Mouse (Mus musculus) natural killer cell, adult 2 months (primary cell): ENCODE data around the gene Apex1.
"Not testable (repeated sequence)": the region's sequence is repeated elsewhere in the genome, so short reads cannot be mapped to it uniquely, and the experiment has no call there.

Experiments
- DNase-seq, 2 experiments: peaks; one replicate each; pipeline ENCODE4 v3.0.0; 2022; ENCODE audit warnings: low spot score in 2 of 2

Gene Apex1

DNA sequence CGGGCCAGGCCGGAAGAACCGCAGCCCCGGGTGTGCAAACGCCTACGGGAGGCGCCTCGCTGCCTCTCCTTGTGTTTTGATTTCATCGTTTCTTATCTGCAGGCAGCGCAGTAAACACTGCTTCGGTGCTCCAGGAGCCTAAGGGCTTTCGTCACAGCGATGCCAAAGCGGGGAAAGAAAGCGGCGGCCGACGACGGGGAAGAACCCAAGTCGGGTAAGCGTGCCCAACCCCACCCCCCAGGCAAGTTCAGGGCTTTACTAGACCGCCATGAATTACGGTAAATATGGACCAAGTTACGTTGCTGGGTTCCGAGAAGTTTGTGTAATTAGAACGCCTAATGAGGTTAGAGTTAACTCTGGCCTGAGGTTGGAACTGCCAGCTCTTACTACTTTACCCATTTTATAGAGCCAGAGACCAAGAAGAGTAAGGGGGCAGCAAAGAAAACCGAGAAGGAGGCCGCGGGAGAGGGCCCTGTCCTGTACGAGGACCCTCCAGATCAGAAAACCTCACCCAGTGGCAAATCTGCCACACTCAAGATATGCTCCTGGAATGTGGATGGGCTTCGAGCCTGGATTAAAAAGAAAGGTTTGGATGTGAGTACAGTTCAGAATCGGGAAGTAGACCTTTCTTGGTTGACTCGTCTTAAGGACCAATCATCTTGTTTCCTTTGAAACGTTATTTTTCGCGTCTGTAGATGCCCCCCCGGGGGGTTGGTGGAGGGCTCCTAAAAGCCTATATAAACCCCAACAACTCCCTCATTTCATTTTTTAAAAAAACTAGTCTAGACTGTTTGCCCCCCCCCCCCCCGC lies 548 bp downstream of the Apex1 start:
- peak in 1 of 2 experiments; percentile 7 for DNase-seq

DNA sequence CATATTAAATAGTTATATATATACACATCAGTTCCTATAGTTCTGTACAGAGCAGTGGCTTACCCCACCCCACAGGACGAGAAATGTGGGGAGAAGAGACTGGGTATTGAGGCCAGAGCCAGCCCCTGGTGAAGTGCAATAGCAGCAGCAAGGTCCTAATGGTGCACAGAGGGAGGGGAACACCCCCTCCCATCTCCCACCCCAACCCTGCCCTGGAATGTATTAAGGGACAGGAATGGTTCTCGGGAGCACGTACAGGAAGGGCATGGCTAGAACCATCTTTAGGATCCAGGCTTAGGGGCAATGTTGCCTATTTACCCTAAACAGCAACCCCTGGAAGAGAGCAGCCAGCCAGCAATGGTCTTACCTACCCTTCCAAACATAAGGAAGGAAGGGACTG lies 2.6 kb downstream of the Apex1 start:
- DNase-seq, result no peak

DNA sequence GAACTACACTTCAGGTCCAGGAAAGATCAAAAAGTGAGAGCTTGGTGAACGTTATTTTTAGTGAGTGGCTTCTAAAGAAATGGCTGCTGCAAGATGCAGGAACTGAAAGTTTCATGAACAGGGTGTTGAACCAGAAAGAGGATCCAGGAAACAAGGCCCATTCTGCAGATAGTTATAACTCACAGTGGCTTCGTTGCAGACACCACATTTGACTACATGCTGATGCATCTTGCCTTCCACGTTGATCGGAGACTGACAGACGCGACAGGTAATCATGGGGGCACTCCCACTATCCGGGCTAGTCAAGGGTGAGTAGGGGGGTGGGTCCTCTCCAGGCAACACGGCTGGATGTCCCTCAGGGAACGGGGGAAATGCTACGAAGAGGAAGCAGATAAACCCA lies 5.2 kb downstream of the Apex1 start:
- peak in 1 of 2 experiments; percentile 60 for DNase-seq

DNA sequence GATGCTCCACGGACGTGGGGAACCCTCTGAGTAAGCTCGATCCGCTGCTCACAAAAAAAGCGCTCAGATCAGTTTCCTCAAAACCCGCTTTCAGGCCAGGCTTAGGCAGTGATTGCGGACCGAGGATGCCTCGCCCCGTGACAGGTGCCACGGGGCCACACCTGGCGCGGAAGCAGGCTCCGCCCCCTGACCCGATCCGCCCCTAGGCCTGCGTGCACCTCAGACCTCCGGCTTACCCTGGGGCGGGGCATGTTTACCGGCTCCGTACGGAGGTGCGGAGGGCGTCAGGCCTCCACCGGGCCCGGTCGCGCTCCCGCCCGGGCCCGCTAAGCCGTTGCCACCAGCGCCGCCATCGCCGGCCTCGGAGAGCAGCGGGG lies 5.6 kb downstream of the Apex1 start:
- DNase-seq, result peak in 1 of 2 experiments; percentile 81

DNA sequence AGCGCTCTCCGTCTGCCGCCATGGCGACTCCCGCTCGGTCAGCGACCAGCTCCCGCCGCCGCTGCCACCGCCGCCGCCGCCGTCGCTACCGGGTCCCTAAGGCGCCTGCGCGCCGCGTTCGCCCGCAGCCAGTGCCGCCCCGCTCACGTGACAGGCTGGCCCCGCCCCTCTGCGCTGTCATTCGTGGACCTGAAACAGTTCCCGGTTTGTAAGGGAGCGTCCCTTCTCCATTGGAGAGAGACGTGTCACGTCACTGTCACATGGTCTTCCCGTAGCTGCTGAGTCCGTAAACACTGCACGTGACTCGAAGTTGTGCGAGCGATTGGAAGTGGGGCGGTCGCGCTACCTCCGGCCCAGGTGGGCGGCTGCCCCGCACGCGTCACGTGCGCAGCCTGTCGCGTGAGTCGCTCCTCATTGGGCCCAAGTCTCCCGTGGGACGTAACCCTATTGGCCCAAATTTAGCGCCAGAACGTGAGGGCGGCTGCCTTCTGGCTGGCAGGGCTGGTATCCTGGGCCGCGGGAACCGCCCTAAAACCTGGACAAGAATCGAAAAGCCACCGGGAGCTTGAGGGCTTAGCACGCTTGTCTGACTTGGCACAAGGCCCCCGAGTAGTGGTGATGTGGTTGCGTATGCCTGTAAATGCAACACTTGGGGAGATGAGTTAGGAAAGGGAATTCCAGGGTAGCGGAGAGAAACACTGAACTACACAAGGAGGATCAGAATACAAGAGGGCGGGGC lies 6.2 kb downstream of the Apex1 start, which contains the start of the genes Pip4p1 and Pnp:
TSS of gene Pip4p1 (minus strand) at position 103 of the 739 bp plus-strand sequence.
TSS of gene Pnp (plus strand) at position 329 of the 739 bp plus-strand sequence.
- peak; percentile 100 for DNase-seq

DNA sequence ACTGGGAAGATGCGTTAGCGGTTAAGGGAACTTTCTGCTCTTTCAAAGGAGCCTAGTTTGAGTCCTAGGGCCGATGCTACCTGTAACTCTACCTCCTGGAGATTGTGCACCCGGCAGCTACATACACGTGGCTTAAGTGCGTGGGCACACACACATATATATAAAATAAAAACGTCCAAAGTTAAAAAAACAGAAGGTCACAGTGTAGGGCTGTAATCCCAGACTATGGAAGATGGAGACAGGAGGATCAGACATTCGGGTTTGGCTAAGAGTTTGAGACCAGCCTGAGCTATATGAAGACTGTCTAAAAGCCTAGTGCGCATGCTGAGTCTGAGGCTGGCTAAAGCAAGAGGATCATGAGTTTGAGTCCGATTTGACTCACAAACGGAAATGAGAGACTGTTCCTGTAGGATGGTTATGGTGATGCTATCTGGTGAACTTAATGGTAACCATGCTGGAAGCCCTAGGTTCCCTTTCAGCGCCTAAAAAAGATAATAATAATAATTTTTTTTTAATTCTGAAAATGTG lies 6.8 kb downstream of the Apex1 start:
- no peak for DNase-seq

DNA sequence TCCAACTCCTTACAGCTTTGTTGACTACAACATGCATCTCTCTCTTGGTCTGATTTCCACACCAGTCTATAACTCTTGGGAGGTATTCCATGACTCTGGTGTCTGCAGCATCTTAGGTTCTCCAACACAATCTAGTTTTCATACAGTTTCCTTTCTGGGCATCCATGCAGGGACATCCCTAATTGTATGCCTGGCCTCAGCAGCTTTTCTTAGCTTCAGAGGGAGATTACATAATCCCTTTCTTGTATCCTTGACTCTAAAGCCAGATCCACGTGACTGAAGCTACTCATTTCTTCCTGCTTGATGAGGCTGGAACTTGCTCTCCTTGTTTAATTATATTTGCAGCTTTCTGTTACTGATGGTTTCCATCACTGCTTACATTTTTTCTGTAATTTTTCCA lies 11.9 kb downstream of the Apex1 start:
- no peak for DNase-seq

DNA sequence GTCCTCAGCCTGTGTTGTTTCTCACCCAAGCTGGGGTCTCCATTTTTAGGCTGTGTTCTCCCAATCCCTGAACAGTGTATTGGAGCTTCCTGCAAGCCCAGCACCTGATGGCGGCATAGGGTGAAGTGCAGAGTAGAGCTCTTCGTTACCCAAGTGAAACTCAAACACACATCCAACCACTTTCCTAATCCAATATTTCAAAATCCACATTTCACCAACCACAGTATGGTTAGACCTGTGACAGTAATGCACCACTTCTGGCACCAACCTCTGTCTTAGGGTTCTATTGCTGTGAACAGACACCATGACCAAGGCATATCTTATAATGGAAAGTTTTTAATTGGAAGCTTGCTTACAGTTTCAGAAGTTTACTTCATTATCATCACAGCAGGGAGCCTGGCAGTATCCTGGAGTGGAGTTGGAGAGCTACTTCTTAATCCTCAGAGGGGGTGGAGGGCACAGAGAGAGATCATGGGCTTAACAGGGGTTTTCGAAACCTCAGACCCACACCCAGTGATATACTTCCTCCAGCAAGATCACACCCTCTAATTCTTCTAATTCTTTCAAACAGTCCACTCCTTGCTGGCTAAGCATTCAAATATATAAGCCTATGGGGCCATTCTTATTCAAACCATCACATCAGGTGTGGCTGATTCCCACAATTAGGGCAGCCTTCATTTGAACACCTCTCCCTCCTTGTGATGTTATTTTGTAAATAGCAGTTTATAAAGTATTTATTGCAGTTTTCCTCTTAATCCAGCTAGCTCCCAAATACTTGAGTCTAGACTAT lies 13.5 kb downstream of the Apex1 start:
- DNase-seq, result no peak

DNA sequence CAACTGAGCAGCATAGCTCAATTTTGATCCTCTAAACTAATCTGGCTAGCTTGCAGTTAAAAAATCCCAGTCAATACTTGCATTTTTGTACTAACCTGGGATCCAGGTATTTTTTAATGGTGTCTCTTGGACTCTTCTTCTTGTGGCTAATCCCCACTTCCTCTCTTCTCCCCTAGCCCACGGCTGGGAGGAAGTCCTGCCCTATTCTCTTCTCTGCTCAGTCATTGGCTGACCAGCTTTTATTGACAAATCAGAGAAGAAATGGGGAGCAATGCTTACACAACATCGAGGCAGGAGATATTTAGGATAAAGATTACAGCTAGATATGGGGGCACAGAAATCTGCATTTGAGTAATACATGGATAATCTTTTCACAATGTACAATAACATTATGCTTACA lies 14.2 kb downstream of the Apex1 start:
- no peak for DNase-seq

DNA sequence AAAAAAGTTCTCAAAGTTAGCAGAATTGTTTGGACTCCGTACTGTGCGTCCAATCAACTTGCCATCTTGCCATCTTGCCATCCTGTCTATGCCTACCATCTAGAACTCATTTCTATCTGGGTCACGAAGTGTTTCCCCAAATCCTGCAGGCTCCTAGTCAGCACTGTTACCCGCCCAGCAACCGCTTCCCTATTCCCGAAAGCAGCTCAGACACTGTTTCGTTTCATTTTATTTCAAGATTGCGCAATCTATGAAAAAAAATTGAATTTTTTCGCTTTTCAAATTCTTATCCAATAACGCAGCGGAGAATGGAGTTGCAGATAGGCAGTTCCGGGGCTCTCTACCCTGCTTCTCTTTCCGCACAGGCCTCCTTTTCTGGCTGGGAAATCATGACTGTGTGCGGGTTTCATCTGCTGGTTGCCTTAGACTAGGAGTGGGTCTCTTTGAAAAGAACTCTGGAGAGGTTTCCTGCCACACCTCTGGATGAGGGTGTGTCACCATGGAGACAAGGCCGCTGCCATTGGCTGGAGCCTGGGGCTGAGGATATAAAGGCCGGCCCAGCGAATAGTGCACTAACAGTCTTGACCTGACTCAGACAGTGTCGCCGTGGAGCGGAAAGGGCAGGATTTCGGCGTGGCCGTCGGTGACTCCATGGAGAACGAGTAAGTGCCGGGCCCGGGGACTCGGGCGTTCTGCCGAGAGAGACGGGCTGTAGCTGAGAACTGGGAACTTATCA lies 19.3 kb downstream of the Apex1 start, which contains the start of gene Gm49342:
TSS of gene Gm49342 (plus strand) at position 586 of the 736 bp plus-strand sequence.
- peak; percentile 91 for DNase-seq

DNA sequence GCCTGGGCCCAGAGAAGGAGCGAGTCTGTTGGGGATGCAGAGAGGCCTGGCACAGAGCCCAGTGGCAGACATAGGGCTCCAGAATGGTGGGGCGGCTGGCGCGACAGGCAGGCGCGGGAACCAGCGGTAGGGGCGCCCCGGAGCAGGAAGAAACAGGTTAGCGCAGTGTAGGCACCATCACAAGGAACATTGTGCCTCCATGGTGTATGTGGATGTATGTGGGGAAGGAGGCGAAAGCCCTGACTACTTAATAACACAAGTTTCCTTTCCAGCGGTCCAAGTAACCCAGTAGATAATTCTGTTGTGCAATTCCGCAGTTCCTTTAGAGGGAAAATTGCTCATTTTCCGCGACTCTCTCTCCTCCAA lies 19.9 kb downstream of the Apex1 start:
- not testable (repeated sequence) for DNase-seq

DNA sequence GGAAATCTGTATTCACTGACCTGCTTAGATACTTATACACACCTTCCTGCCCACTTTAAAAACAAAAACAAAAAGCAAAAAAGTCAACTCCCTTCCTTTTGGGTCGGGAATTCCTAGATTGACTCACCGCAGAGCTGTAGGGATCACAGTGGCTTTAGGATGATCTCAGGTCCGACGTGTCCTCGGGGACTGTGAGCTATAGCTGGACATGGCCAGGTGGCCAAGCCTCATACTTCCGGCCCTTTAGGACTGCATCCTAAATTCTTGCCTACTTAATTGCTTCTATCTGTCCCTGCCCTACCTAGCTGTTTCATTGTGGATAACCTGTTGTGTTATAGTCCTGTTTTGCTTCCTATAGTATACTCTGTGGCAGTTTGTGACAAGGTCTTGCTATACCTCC lies 20.3 kb downstream of the Apex1 start:
- not testable (repeated sequence) for DNase-seq

DNA sequence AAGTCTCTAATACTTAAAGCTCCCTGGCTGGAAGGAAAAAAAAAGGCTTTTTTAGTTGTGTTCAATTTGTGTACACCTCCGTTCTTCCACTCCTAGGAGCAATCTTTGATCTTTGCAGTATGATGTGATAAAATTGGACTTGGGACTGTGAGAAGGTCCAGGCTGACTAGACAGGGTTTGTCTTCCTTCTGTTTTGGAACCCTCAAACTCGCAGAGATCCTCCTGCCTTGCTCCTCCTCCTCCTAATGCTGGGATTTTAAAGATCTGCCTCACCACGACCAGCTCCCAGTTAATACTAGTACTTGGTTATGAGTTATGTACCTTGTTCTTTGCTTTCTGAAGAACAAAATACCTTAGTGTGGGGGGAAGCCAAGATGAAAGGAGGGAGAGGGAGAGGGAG lies 20.8 kb downstream of the Apex1 start:
- not testable (repeated sequence) for DNase-seq

DNA sequence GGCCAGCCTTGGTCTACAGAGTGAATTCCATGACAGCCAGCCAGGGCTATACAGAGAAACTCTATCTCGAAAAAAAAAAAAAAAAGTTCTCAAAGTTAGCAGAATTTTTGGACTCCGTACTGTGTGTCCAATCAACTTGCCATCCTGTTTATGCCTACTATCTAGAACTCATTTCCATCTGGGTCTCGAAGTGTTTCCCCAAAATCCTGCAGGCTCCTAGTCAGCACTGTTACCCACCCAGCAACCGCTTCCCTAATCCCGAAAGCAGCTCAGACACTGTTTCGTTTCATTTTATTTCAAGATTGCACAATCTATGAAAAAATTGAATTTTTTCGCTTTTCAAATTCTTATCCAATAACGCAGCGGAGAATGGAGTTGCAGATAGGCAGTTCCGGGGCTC lies 30.7 kb downstream of the Apex1 start:
- DNase-seq, result no peak

DNA sequence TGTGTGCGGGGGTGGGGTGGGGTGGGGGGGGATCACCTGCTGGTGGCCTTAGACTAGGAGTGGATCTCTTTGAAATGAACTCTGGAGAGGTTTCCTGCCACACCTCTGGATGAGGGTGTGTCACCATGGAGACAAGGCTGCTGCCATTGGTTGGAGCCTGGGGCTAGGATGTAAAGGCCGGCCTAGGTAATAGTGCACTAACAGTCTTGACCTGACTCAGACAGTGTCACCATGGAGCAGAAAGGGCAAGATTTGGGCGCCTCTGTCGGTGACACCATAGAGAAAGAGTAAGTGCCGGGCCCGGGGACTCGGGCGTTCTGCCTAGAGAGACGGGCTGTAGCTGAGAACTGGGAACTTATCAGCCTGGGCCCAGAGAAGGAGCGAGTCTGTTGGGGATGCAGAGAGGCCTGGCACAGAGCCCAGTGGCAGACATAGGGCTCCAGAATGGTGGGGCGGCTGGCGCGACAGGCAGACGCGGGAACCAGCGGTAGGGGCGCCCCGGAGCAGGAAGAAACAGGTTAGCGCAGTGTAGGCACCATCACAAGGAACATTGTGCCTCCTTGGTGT lies 31.3 kb downstream of the Apex1 start, which contains the start of gene Pnp2:
TSS of gene Pnp2 (plus strand) at position 51 of the 567 bp plus-strand sequence.
- peak; percentile 53 to 63 for DNase-seq

DNA sequence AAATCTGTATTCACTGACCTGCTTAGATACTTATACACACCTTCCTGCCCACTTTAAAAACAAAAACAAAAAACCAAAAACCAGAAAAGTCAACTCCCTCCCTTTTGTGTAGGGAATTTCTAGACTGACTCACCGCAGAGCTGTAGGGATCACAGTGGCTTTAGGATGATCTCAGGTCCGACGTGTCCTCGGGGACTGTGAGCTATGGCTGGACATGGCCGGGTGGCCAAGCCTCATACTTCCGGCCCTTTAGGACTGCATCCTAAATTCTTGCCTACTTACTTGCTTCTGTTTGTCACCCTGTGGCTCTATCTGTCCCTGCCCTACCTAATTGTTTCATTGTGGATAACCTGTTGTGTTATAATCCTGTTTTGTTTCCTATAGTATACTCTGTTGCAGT lies 32.0 kb downstream of the Apex1 start:
- not testable (repeated sequence) for DNase-seq

DNA sequence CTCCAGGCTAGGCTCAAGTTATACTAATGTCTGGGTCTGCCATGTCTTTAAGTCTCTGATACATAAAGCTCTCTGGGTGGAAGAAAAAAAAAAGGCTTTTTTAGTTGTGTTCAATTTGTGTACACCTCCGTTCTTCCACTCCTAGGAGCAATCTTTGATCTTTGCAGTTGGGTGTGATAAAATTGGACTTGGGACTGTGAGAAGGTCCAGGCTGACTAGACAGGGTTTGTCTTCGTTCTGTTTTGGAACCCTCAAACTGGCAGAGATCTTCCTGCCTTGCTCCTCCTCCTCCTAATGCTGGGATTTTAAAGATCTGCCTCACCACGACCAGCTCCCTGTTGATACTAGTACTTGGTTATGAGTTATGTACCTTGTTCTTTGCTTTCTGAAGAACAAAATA lies 32.4 kb downstream of the Apex1 start:
- not testable (repeated sequence) for DNase-seq

DNA sequence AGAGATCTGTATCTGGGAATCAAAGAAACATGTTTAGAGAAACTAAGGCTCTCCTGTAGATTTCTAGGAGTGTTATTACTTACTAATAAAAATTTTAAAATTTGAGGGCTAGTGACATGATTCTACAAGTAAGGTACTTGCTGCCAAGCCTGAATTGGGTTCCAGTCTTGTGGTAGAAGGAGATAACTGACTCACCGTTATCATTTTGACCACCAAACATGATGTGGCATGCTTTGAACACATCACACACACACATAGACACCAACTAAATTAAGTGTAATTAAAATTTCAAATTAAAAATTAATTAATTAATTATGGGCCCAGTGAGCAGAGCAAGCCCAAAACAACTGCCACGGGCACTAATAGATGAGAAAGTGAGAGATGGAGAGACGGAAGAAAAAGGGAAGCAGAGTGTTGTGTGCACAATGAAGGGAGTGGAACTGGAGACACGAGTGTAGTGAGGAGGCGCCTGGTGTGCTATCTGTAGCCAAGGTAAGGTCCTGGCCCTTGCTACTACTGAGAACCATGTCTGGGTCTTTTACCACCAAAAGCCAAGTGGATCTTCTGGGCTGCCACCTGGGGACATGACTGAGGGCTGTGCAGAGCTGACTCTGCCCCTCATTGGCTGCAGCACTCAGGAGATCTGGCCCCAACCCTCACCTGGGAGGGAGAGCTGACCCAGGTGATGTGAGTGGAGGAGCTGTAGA lies 33.7 kb downstream of the Apex1 start:
- not testable (repeated sequence) for DNase-seq

DNA sequence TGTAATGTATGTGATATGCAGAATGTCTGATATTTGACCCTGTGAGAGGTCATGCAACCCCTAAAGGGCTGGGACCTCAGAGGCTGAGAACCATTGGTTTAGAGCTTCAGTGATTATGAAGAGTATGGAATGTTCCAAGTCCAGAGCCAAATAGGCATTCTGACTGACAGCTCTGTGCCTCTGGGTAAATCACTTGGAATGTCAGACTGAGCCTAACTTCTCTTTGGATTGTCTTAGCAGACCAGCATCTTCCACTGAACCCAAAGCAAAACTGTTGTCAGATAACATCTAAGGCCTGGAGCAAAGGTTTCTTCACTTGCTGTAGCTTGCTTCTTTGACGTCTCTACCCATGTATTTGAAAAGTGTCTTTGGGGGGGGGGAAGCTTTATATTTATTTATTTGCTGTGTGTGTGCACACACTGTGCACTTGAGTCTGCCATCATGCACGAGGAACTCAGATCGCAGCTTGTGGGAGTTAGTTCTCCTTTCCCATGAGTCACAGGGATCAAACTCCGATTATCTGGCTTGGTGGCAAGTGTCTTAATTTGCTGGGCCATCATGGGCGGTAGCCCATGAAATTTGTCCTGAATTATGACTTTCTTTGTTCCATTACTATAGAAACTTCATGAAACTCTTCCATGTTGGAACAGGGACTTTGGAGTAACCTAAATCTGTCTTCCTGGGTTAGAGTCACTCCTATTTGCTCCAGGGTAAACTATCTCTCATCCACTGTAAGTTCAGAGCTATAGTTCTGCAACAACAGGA lies 43.6 kb downstream of the Apex1 start:
- no peak for DNase-seq
